Mouse (Mus musculus): ENCODE results near the gene Oscp1.

GRCm38 (mm10) chr4:126091873-126092272 lies 33.5 kb downstream of the Oscp1 start:
- no peak for TF ChIP-seq CTCF (IDR thresholded peaks at IDR 0.05; ENCODE audit: low read depth, low read length)
- TF ChIP-seq POLR2A (IDR thresholded peaks at IDR 0.05; ENCODE audit: extremely low read depth, insufficient read depth, low read length) = no peak

All from liver, adult 2 months (tissue).